Mouse (Mus musculus) spleen, postnatal 4 days (tissue): ENCODE data around the gene Wwp2.

ENCODE experiments used
- DNase-seq, 2 experiments: peaks; one replicate each; pipeline ENCODE4 v3.0.0; 2022; ENCODE audit warnings: low spot score in 2 of 2

Wwp2 gene

DNA sequence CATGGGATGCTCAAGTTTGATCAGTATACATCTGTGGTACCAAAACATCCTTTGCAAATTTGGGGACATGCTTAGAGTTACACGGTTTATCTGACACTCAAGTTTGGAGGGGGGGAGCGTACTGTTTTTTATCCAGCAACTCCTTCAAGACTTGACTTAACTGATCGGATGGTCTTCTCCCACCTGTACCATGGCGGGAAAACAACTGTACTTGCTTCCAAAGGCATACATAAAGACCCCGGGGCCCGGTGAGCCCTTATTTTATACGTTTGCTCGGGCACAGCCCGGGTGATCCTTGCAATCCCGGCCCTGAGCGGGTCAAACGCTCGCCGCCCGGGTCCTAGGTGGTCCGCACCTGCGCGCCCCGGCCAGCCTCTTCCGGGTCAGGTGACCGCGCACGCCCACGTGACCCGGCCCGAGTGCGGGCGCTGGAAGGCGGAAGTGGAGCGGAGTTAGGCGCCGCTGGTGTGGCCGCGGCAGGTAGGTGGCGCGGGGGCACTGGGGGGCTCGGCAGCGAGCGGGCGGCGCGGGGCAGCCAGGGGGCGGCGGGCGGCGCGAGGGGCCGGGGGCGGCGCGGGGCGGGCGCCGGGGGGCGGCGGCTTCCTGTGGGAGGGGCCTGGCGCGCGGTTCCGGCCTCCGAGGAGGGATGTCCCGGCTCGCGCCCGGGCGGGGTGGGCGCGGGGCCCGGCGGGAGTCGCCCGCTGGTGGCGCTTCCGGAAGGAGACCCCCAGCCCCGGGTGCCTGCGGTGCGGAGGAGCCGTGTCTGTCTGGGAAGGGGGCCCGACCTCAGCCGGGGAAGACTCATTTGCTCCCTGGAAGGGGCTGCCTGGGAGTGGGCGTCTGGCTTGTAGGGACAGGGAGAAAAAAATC is at the start of gene Wwp2:
Gene Wwp2 (plus strand): TSS at position 404 of the 870 bp plus-strand sequence.
- peak; percentile 81 to 92 for DNase-seq

DNA sequence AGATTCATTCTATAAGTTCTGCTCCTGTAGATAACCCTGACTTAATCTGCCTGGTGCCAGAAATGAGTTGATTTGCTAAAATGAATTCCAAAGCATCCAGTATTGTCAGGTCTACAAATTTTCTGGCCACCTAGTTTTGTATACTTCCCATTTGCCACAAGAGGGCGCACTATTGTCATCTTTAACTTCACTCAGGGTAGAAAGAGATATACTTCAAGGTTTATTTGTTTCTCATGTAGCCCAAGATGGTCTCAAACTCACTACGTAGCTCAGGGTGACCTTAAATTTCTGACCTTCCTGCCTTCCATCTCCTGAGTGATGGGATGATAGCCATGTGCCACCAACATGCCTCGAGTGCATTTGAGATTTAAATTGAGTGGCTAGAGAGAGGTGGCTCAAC is 49.5 kb upstream of the Wwp2 start:
- DNase-seq = no peak

GRCm38 (mm10) chr8:107387861-107388260 is 48.3 kb upstream of the Wwp2 start:
- peak in 1 of 2 experiments; percentile 28 for DNase-seq

GRCm38 (mm10) chr8:107389557-107389956 is 46.6 kb upstream of the Wwp2 start:
- no peak for DNase-seq

- no peak for DNase-seq
These were observed 45.6 kb upstream of the Wwp2 start for GRCm38 (mm10) chr8:107390476-107391135.

DNA sequence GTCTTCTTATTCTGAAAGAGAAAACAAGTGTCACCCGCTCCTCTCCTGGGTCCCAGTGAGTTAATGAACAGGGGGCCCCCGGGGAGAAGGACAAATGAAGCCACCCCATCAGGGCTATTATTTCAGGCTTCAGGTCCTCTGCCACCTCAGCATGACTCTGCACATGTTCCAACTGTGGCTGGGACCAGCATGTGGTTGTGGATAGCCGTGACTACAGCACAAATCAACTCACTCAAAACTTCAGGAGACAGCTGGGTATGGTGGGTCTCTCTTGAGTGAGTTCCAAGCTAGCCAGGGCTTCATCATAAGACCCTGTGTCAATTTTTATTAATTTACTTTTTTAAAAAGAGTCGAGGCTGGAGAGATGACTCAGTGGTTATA is 45.0 kb upstream of the Wwp2 start:
- no peak for DNase-seq

- DNase-seq = no peak
These were observed 40.8 kb upstream of the Wwp2 start for GRCm38 (mm10) chr8:107395397-107395796.

GRCm38 (mm10) chr8:107396106-107396670 is 40.0 kb upstream of the Wwp2 start:
- no peak for DNase-seq

DNA sequence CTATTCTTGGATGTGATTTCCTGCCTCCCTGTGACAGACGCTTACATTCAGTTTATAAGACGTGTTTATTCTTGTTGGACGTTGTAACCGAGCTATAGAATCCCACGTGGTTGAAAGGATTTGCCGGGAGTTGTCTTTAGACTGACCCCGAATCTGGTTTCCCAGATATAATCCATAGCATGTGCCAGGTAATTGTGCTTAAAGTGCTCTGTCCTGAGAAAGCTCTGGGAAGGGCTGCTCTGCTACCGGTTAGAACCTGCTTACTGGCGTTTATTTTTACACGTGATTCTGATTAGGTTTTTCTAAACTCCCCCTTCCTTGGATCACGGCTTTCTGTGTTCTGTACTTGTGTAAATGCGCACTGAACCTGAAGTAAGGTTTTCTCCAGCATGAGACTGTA is 38.5 kb upstream of the Wwp2 start:
- DNase-seq = no peak

DNA sequence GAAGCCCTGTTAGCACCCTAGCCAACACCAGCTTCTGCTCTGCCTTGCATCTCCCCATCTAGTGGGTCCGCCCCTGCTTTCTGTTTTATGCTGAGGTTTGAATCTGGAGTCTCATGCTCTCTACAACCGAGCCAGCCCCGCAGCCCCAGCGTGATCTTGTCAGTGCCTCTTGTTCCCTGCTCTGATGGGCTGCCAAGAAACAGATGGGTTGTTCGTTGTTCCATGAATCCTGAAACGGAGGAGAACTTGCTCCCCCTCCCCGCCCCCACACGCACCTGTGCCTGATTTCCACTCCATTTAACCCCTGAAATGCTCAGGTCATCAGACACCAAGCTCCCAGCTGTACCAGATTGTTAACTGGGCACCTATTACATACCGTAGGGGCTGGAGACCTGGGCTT is 36.7 kb upstream of the Wwp2 start:
- no peak for DNase-seq

- no peak for DNase-seq
These were observed 34.3 kb upstream of the Wwp2 start for GRCm38 (mm10) chr8:107401866-107402265.

- peak; percentile 76 to 84 for DNase-seq
These were observed 33.0 kb upstream of the Wwp2 start, which contains the start of gene Nqo1 for GRCm38 (mm10) chr8:107403038-107403781. Gene Nqo1, minus strand, starts transcription at chr8:107403206.

DNA sequence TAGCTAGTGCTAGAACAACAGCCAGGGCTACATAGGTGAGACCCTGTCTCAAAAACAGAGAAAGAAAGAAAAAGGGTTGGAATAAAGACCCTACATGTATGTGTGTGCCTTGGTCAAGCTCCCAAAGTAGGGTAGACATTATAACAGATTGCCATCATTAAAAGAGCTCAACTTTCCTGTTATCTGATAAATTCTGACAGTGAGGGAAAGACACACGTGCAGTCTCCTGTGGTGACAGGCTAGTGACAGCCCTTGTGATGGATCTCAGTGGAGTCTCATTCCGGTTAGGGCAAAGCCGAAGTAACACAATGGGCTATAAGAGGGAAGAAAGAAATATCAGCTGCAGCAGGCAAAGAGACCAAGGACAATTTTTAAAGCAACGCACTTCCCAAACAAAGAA is 32.1 kb upstream of the Wwp2 start:
- no peak for DNase-seq

GRCm38 (mm10) chr8:107405935-107406334 is 30.2 kb upstream of the Wwp2 start:
- DNase-seq = no peak

- no peak for DNase-seq
These were observed 24.8 kb upstream of the Wwp2 start for GRCm38 (mm10) chr8:107411391-107411790.

- no peak for DNase-seq
These were observed 23.6 kb upstream of the Wwp2 start for GRCm38 (mm10) chr8:107412552-107412951.

- DNase-seq = no peak
These were observed 22.3 kb upstream of the Wwp2 start for GRCm38 (mm10) chr8:107413881-107414280.

DNA sequence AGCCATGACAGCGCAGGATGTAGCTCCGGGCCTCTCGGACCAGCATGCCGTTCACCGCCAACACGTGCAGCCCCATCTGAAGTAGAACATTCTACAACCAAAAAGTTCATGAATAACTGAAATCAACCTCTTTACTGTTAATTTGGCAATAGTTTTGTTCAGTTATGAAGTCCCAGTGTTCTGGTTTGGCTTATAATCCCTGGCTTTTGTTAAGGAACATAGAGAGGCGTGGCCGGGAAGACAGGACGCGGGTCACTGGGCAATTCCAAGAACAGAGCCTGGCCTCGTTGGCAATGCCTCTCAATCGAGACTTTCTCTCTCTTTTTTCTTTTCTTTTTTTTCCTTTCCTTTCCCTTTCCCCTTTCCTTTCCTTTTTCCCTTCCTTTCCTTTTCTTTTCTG is 19.2 kb upstream of the Wwp2 start:
- no peak for DNase-seq

DNA sequence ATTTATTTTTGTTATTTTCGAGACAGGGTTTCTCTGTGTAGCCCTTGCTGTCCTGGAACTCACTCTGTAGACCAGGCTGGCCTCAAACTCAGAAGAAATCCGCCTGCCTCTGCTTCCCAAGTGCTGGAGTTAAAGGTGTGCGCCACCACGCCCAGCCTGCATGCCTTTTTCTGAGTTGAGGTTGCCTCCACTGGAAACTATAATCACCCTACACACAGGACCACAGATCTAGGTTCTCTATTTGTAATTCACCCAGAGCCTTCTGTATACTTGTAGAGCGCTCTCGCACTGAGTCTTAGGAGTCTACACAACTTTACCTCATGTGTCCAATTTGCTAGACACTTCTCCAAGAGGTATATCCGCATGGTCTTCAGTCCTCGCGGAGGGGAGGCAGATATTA is 12.0 kb upstream of the Wwp2 start:
- no peak for DNase-seq

- peak; percentile 97 to 100 for DNase-seq
These were observed 11.5 kb upstream of the Wwp2 start, which contains the start of gene Nob1 for GRCm38 (mm10) chr8:107424597-107425229. Gene Nob1, minus strand, starts transcription at chr8:107425051.

GRCm38 (mm10) chr8:107425230-107425597 is 11.0 kb upstream of the Wwp2 start:
- no peak for DNase-seq

GRCm38 (mm10) chr8:107430821-107431220 is 5.3 kb upstream of the Wwp2 start:
- DNase-seq = no peak
